Mouse (Mus musculus) MEL (cell line): Measurements from ENCODE around the gene Cntn6.

Experiments
- CHD1 ChIP-seq: IDR thresholded peaks from 2 replicates; pipeline ENCODE4 v1.6.1; 2012; ENCODE audit warnings: low read depth, mild to moderate bottlenecking, inconsistent platforms, low read length, improper control_type of control experiment
- CTCF ChIP-seq, 3 experiments: IDR thresholded peaks in 2 of 3; conservative IDR thresholded peaks in 1 of 3; 2 replicates each; pipeline ENCODE4 v1.5.1; 2011 to 2012; ENCODE audit warnings: low read length in 3 of 3, low read depth in 2 of 3, mild to moderate bottlenecking in 2 of 3, improper control_type of control experiment in 1 of 3, inconsistent platforms in 1 of 3, mixed read lengths in 1 of 3, moderate library complexity in 1 of 3; ENCODE audit not compliant: control insufficient read depth in 1 of 3, insufficient read depth in 1 of 3, poor library complexity in 1 of 3, severe bottlenecking in 1 of 3
- MAZ ChIP-seq: IDR thresholded peaks from 2 replicates; pipeline ENCODE4 v1.6.1; 2012; ENCODE audit warnings: low read depth, mild to moderate bottlenecking, inconsistent platforms, low read length, improper control_type of control experiment
- POLR2A ChIP-seq, 2 experiments: IDR thresholded peaks; 2 replicates each; pipeline ENCODE4 v1.6.1; 2011 to 2012; ENCODE audit warnings: low read length in 2 of 2, mild to moderate bottlenecking in 2 of 2, control low read depth in 1 of 2, improper control_type of control experiment in 1 of 2, low read depth in 1 of 2, moderate library complexity in 1 of 2; ENCODE audit not compliant: control insufficient read depth in 1 of 2, insufficient read depth in 1 of 2, poor library complexity in 1 of 2
- RCOR1 ChIP-seq: IDR thresholded peaks from 2 replicates; pipeline ENCODE4 v1.6.1; 2012; ENCODE audit warnings: low read depth, mild to moderate bottlenecking, inconsistent platforms, low read length, improper control_type of control experiment

- no peak for TF ChIP-seq CHD1
- TF ChIP-seq CTCF (IDR thresholded peaks at IDR 0.05 in 2 of 3, conservative IDR thresholded peaks at IDR 0.05 in 1 of 3; ENCODE audit: control insufficient read depth in 1 of 3, insufficient read depth in 1 of 3, low read depth in 2 of 3, low read length in 3 of 3, poor library complexity in 1 of 3, severe bottlenecking in 1 of 3), result no peak
- no peak for TF ChIP-seq MAZ
- no peak for TF ChIP-seq POLR2A (IDR thresholded peaks at IDR 0.05; ENCODE audit: control insufficient read depth in 1 of 2, insufficient read depth in 1 of 2, low read depth in 1 of 2, low read length in 2 of 2, poor library complexity in 1 of 2)
- TF ChIP-seq RCOR1, result no peak
Measured at GRCm38 (mm10) chr6:104588028-104588427, 95.4 kb downstream of the Cntn6 start.
